Mouse (Mus musculus) CH12.LX (cell line): ENCODE measurements around the gene H1foo. TPM values are rescaled to one million over a fixed set of nuclear protein-coding genes. Genes with fewer than 3 reads are reported as not detected.

ENCODE experiments used
- DNase-seq: peaks from one replicate; pipeline ENCODE4 v3.0.0-alpha.2; 2013; ENCODE audit errors: extremely low read depth
- H3K27ac ChIP-seq: 2 replicates; pipeline ENCODE4 v1.5.1; 2012; ENCODE audit warnings: low read depth, mild to moderate bottlenecking, control low read depth, moderate library complexity; ENCODE audit not compliant: insufficient read depth
- H3K27me3 ChIP-seq: replicated peaks from 2 replicates; pipeline ENCODE3; 2012; ENCODE audit warnings: inconsistent platforms
- H3K36me3 ChIP-seq, 2 experiments: replicated peaks in 1 of 2; 2 replicates each; pipeline versions ENCODE3 to v1.6.1; 2012; ENCODE audit warnings: inconsistent platforms in 1 of 2, low read length in 1 of 2, mild to moderate bottlenecking in 1 of 2, mixed read lengths in 1 of 2, moderate library complexity in 1 of 2; ENCODE audit not compliant: control insufficient read depth in 1 of 2, insufficient read depth in 1 of 2
- H3K4me1 ChIP-seq, 2 experiments: 2 replicates each; pipeline ENCODE4 v1.6.1; 2012; ENCODE audit warnings: inconsistent platforms in 1 of 2, moderate library complexity in 1 of 2; ENCODE audit not compliant: insufficient read depth in 2 of 2, control insufficient read depth in 1 of 2
- H3K4me2 ChIP-seq: 2 replicates; pipeline ENCODE4 v1.6.1; 2012; ENCODE audit warnings: low read depth, mild to moderate bottlenecking, control low read depth; ENCODE audit not compliant: poor library complexity, insufficient read depth, severe bottlenecking
- H3K4me3 ChIP-seq, 3 experiments: fragments of 150-350 bp in 1 of 3; sonication (generic) in 1 of 3; replicated peaks in 1 of 3; 2 replicates each; pipeline versions ENCODE3 to v1.5.1; 2011 to 2012; ENCODE audit warnings: low read depth in 2 of 3, low read length in 2 of 3, mild to moderate bottlenecking in 2 of 3, moderate library complexity in 2 of 3, control low read depth in 1 of 3, improper control_type of control experiment in 1 of 3, inconsistent platforms in 1 of 3, mixed read lengths in 1 of 3; ENCODE audit not compliant: poor library complexity in 1 of 3
- H3K79me2 ChIP-seq: replicated peaks from 2 replicates; pipeline ENCODE4 v1.6.1; 2012; ENCODE audit warnings: mild to moderate bottlenecking, moderate library complexity; ENCODE audit not compliant: control insufficient read depth, poor library complexity, insufficient read depth, severe bottlenecking; ENCODE audit errors: extremely low read depth
- H3K9ac ChIP-seq: 2 replicates; pipeline ENCODE4 v1.6.1; 2012; ENCODE audit warnings: low read depth, mild to moderate bottlenecking, control low read depth, moderate library complexity; ENCODE audit not compliant: insufficient read depth
- H3K9me3 ChIP-seq: replicated peaks from 2 replicates; pipeline ENCODE3; 2012; ENCODE audit warnings: low read length, inconsistent platforms, mixed read lengths
- CHD2 ChIP-seq: IDR thresholded peaks from 2 replicates; pipeline ENCODE4 v1.6.1; 2011; ENCODE audit warnings: low read length, improper control_type of control experiment
- ELF1 ChIP-seq: IDR thresholded peaks from 2 replicates; pipeline ENCODE4 v1.6.1; 2014; ENCODE audit warnings: low read depth, mild to moderate bottlenecking, inconsistent platforms, low read length, improper control_type of control experiment
- GABPA ChIP-seq: IDR thresholded peaks from 2 replicates; pipeline ENCODE4 v1.6.1; 2012; ENCODE audit warnings: low read depth, low read length, improper control_type of control experiment, inconsistent platforms; ENCODE audit not compliant: insufficient replicate concordance
- IRF4 ChIP-seq: IDR thresholded peaks from 2 replicates; pipeline ENCODE4 v1.6.1; 2014; ENCODE audit warnings: low read depth, mild to moderate bottlenecking, inconsistent platforms, low read length, improper control_type of control experiment
- JUN ChIP-seq: IDR thresholded peaks from 2 replicates; pipeline ENCODE4 v1.6.1; 2011; ENCODE audit warnings: low read depth, mild to moderate bottlenecking, low read length, improper control_type of control experiment, moderate library complexity; ENCODE audit not compliant: insufficient read depth
- JUND ChIP-seq: conservative IDR thresholded peaks from 2 replicates; pipeline ENCODE4 v1.6.1; 2011; ENCODE audit warnings: low read depth, low read length, improper control_type of control experiment
- MAFK ChIP-seq: IDR thresholded peaks from 2 replicates; pipeline ENCODE4 v1.6.1; 2011; ENCODE audit warnings: low read length, improper control_type of control experiment; ENCODE audit not compliant: insufficient replicate concordance
- MAZ ChIP-seq: IDR thresholded peaks from 2 replicates; pipeline ENCODE4 v1.6.1; 2012; ENCODE audit warnings: low read depth, mild to moderate bottlenecking, inconsistent platforms, low read length, improper control_type of control experiment, moderate library complexity
- MYC ChIP-seq: IDR thresholded peaks from 2 replicates; pipeline ENCODE4 v1.6.1; 2011; ENCODE audit warnings: low read depth, mild to moderate bottlenecking, improper control_type of control experiment, low read length
- NELFE ChIP-seq: IDR thresholded peaks from 2 replicates; pipeline ENCODE4 v1.6.1; 2011; ENCODE audit warnings: low read depth, low read length, improper control_type of control experiment
- SMC3 ChIP-seq: IDR thresholded peaks from 2 replicates; pipeline ENCODE4 v1.6.1; 2011; ENCODE audit warnings: low read depth, low read length, improper control_type of control experiment
- USF2 ChIP-seq: conservative IDR thresholded peaks from 2 replicates; pipeline ENCODE4 v1.6.1; 2011; ENCODE audit warnings: low read depth, low read length, improper control_type of control experiment
- ZC3H11A ChIP-seq: IDR thresholded peaks from 2 replicates; pipeline ENCODE4 v1.6.1; 2012; ENCODE audit warnings: low read depth, mild to moderate bottlenecking, inconsistent platforms, low read length, improper control_type of control experiment
- ZKSCAN1 ChIP-seq: IDR thresholded peaks from 2 replicates; pipeline ENCODE4 v1.6.1; 2012; ENCODE audit warnings: low read depth, inconsistent platforms, low read length, improper control_type of control experiment, borderline replicate concordance
- ZNF384 ChIP-seq: IDR thresholded peaks from 2 replicates; pipeline ENCODE4 v1.6.1; 2012; ENCODE audit warnings: low read depth, low read length, improper control_type of control experiment, inconsistent platforms
- dilution Hi-C: fragments of 300-500 bp; cut with MboI; formaldehyde crosslinking; loops from 2 replicates; pipeline ENCODE4 v1.14.3; 2020; ENCODE audit warnings: low sequenced_read_pairs; ENCODE audit not compliant: extremely low pct_unique_long_range_greater_than_20kb, extremely low pct_ligation_motif_present
- in situ Hi-C: fragments of 300-500 bp; cut with MboI; formaldehyde crosslinking; loops from 3 replicates; pipeline ENCODE4 v1.14.3; 2019; ENCODE audit warnings: low sequenced_read_pairs, low pct_ligation_motif_present, low pct_unique_long_range_greater_than_20kb, mixed read lengths
- polyA plus RNA-seq: library from polyadenylated mRNA; unstranded; fragments of >175 nt; gene quantifications from 2 replicates; pipeline ENCODE4 v1.2.1, GENCODE M21; 2012; ENCODE audit warnings: low read depth; ENCODE audit not compliant: insufficient read length
- total RNA-seq, 2 experiments: library from RNA; depleted of rRNA; stranded (reverse); fragments of 300-350 nt in 1 of 2; fragments of >200 nt in 1 of 2; gene quantifications; 2 replicates each; pipeline ENCODE4 v1.2.3; 2012 to 2014

Gene H1foo
- total and polyA plus RNA-seq, 3 experiments: 0.77 to 1.0 (median 0.89) TPM

- H3K36me3 ChIP-seq: peaks cover 71 to 95% of the 10 kb centered on the region in 2 experiments
Measured at GRCm38 (mm10) chr6:115972083-115972764, 27.5 kb downstream of the H1foo start.

GRCm38 (mm10) chr6:115973139-115973875 is 28.6 kb downstream of the H1foo start:
- H3K27me3 ChIP-seq: no peaks in the 10 kb centered on the region
- H3K36me3 ChIP-seq: peaks cover 72 to 95% of the 10 kb centered on the region in 2 experiments
- no peak overlapping the region for H3K4me3 ChIP-seq
- TF ChIP-seq ZC3H11A (no peak), ELF1 (0 out of 2 replicates have a peak, but pooled peaks have one; percentile 6), IRF4 (no peak), CHD2 (no peak)
- dilution Hi-C loops (no loop called here), in situ Hi-C loops (no loop called here)
- no peak overlapping the region for H3K4me2 ChIP-seq
- no peak overlapping the region for H3K9ac ChIP-seq
- no peaks in the 10 kb centered on the region for H3K79me2 ChIP-seq
- no peak overlapping the region for H3K27ac ChIP-seq
- H3K9me3 ChIP-seq: no peaks in the 10 kb centered on the region
- H3K4me1 ChIP-seq: peaks cover 13 to 63% of the 10 kb centered on the region in 2 experiments
- no peak for DNase-seq

More at GRCm38 (mm10) chr6:115972083-115972764, 27.5 kb downstream of the H1foo start:
- TF ChIP-seq ZKSCAN1: no peak
- no peak for TF ChIP-seq MAFK
- TF ChIP-seq GABPA: no peak
- TF ChIP-seq ZNF384: no peak
- no peak for TF ChIP-seq MAZ
- TF ChIP-seq JUN: no peak
- no peak for TF ChIP-seq MYC
- no peak for TF ChIP-seq NELFE
- TF ChIP-seq USF2: no peak
- no peak for TF ChIP-seq SMC3
- no peak for TF ChIP-seq JUND
- TF ChIP-seq, all 38 proteins: peak for 0
- Histone ChIP-seq H3K27me3 (no peaks in the 10 kb centered on the region), H3K4me3 (no peak overlapping the region), H3K9me3 (no peaks in the 10 kb centered on the region), H3K79me2 (no peaks in the 10 kb centered on the region), H3K9ac (no peak overlapping the region), H3K4me1 (peaks cover 13 to 62% of the 10 kb centered on the region in 2 experiments), H3K4me2 (no peak overlapping the region), H3K27ac (no peak overlapping the region)
- no peak for DNase-seq
- dilution Hi-C loops (no loop called here), in situ Hi-C loops (no loop called here)
